In genomic region chr5:14986649-14987387, GRCm38 (mm10) we compare ENCODE assay signal across 14 mouse cellular contexts. TPM values are rescaled to one million over a fixed set of nuclear protein-coding genes. Genes with fewer than 3 reads are reported as not detected.
ATAC-seq lines count a peak whose summit lies in the region.
"Not testable (repeated sequence)": the region's sequence is repeated elsewhere in the genome, so short reads cannot be mapped to it uniquely, and the experiment has no call there.
"Had no signal": no experiment of that assay in that cellular context is flagged by ENCODE, and none has a peak within 500 bp of the region (broad histone marks: within the 10 kb centered on the region; RNA-seq: fewer than 3 reads in every experiment).

No protein-coding gene starts in this region.

- H3K4me1 ChIP-seq in embryonic facial prominence, embryonic 12.5 days; heart, embryonic 13.5 days; hindbrain, embryonic 15.5 days (replicated peaks); kidney, embryonic 16.5 days (ENCODE audit: insufficient read depth, low read length); liver, embryonic 12.5 days; midbrain, embryonic 12.5 days; neural tube, embryonic 14.5 days (ENCODE audit: control insufficient read depth, insufficient read depth, low read length): not testable (repeated sequence)

- not testable (repeated sequence) for H3K36me3 ChIP-seq in embryonic facial prominence, embryonic 12.5 days; heart, embryonic 13.5 days; hindbrain, embryonic 15.5 days; kidney, embryonic 16.5 days (ENCODE audit: insufficient read depth, low read length); liver, embryonic 12.5 days; midbrain, embryonic 12.5 days; neural tube, embryonic 14.5 days (ENCODE audit: control insufficient read depth, insufficient read depth, low read length)

- not testable (repeated sequence) for H3K27ac ChIP-seq in embryonic facial prominence, embryonic 12.5 days; heart, embryonic 13.5 days (replicated peaks); hindbrain, embryonic 15.5 days (replicated peaks); kidney, embryonic 16.5 days (ENCODE audit: low read length); liver, embryonic 12.5 days; midbrain, embryonic 12.5 days (replicated peaks); neural tube, embryonic 14.5 days (ENCODE audit: low read depth, low read length)

- H3K9ac ChIP-seq in embryonic facial prominence, embryonic 12.5 days; heart, embryonic 13.5 days; hindbrain, embryonic 15.5 days; kidney, embryonic 16.5 days (replicated peaks; ENCODE audit: low read length); liver, embryonic 12.5 days; midbrain, embryonic 12.5 days (replicated peaks); neural tube, embryonic 14.5 days (replicated peaks; ENCODE audit: low read depth, low read length): not testable (repeated sequence)

- H3K4me2 ChIP-seq in embryonic facial prominence, embryonic 12.5 days (replicated peaks); heart, embryonic 13.5 days; hindbrain, embryonic 15.5 days; kidney, embryonic 16.5 days (replicated peaks; ENCODE audit: low read depth, low read length); liver, embryonic 12.5 days; midbrain, embryonic 12.5 days (replicated peaks); neural tube, embryonic 14.5 days (ENCODE audit: low read depth, low read length): not testable (repeated sequence)

- not testable (repeated sequence) for H3K9me3 ChIP-seq in embryonic facial prominence, embryonic 12.5 days; kidney, embryonic 16.5 days (ENCODE audit: low read length); liver, embryonic 12.5 days (replicated peaks); neural tube, embryonic 14.5 days (ENCODE audit: control insufficient read depth, low read length)
- H3K9me3 ChIP-seq in heart, embryonic 13.5 days, result peaks cover 23% of the 10 kb centered on the region
- H3K9me3 ChIP-seq in hindbrain, embryonic 15.5 days, result peaks cover 14% of the 10 kb centered on the region
- peaks cover 19% of the 10 kb centered on the region for H3K9me3 ChIP-seq in midbrain, embryonic 12.5 days

- H3K4me3 ChIP-seq in embryonic facial prominence, embryonic 12.5 days; heart, embryonic 13.5 days; hindbrain, embryonic 15.5 days; kidney, embryonic 16.5 days (ENCODE audit: low read length); liver, embryonic 12.5 days; midbrain, embryonic 12.5 days; neural tube, embryonic 14.5 days (ENCODE audit: low read depth, low read length): not testable (repeated sequence)

- WGBS in embryonic facial prominence, embryonic 12.5 days, result 34% methylated on average over 6 of the region's 6 CpGs
- 30% methylated on average over 6 of the region's 6 CpGs for WGBS in heart, embryonic 13.5 days
- WGBS in hindbrain, embryonic 15.5 days, result 47% methylated on average over 6 of the region's 6 CpGs
- WGBS in kidney, embryonic 16.5 days, result 29% methylated on average over 5 of the region's 6 CpGs
- 31% methylated on average over 6 of the region's 6 CpGs for WGBS in liver, embryonic 12.5 days (ENCODE audit: insufficient replicate concordance)
- WGBS in midbrain, embryonic 12.5 days, result 42% methylated on average over 6 of the region's 6 CpGs
- 40% methylated on average over 5 of the region's 6 CpGs for WGBS in neural tube, embryonic 14.5 days

- peak; percentile 56; the same call in 1 of the 2 replicates for ATAC-seq in embryonic facial prominence, embryonic 12.5 days (ENCODE audit: insufficient number of reproducible peaks, insufficient read depth, low FRiP score, low TSS enrichment)
- ATAC-seq in heart, embryonic 13.5 days (ENCODE audit: extremely low read depth, insufficient number of reproducible peaks, low FRiP score, low TSS enrichment), result peak; percentile 76
- ATAC-seq in hindbrain, embryonic 15.5 days (ENCODE audit: low FRiP score, low read depth), result peak; percentile 71; the same call in 1 of the 2 replicates
- ATAC-seq in kidney, embryonic 16.5 days (ENCODE audit: low FRiP score, low TSS enrichment), result 0 out of 2 replicates have a peak, but pooled peaks have one; percentile 49
- ATAC-seq in liver, embryonic 12.5 days, result 0 out of 2 replicates have a peak, but pooled peaks have one; percentile 21
- ATAC-seq in midbrain, embryonic 12.5 days (ENCODE audit: low FRiP score, low read depth), result peak; percentile 81
- peak; percentile 66 for ATAC-seq in neural tube, embryonic 14.5 days (ENCODE audit: low read depth)

- H3K27me3 ChIP-seq in embryonic facial prominence, embryonic 12.5 days; heart, embryonic 13.5 days (replicated peaks); hindbrain, embryonic 15.5 days; kidney, embryonic 16.5 days (ENCODE audit: insufficient read depth, low read length); liver, embryonic 12.5 days (replicated peaks); midbrain, embryonic 12.5 days; neural tube, embryonic 14.5 days (ENCODE audit: control insufficient read depth, insufficient read depth, low read length): not testable (repeated sequence)

RNA-seq across cellular contexts. Expression of gene Gm10354, which starts 8.1 kb away (rescaled TPM):
- not detected in 2 replicates for polyA plus RNA-seq in embryonic facial prominence, embryonic 12.5 days (2016; fragmentation: Nextera tagmentation; extraction: Ambion mirVana)
- not detected in 2 replicates for polyA plus RNA-seq in heart, embryonic 13.5 days (2015; fragmentation: Nextera tagmentation; extraction: Ambion mirVana)
- polyA plus RNA-seq in hindbrain, embryonic 15.5 days (2015; fragmentation: Nextera tagmentation; extraction: Ambion mirVana), result not detected in 2 replicates
- not detected in 2 replicates for polyA plus RNA-seq in kidney, embryonic 16.5 days (2015; fragmentation: Nextera tagmentation; extraction: Ambion mirVana)
- not detected in 2 replicates for polyA plus RNA-seq in liver, embryonic 12.5 days (2016; fragmentation: Nextera tagmentation; extraction: Ambion mirVana)
- not detected in 2 replicates for polyA plus RNA-seq in midbrain, embryonic 12.5 days (2016; fragmentation: Nextera tagmentation; extraction: Ambion mirVana)
- not detected in 2 replicates for polyA plus RNA-seq in neural tube, embryonic 14.5 days (2014; fragmentation: Nextera tagmentation; extraction: Ambion mirVana)
- polyA plus RNA-seq: brain, embryonic 14.5 days; cortical plate, adult 2 months; embryonic facial prominence, embryonic 14.5 days; inflammation-experienced regulatory T-cells, adult 6 months; liver, adult 2 months; lung, adult 2 months; midbrain, embryonic 15.5 days had no signal

RNA-seq across cellular contexts. Expression of gene Gm17019, which starts 46.0 kb away (rescaled TPM):
- not detected in 2 replicates for polyA plus RNA-seq in embryonic facial prominence, embryonic 12.5 days (2016; fragmentation: Nextera tagmentation; extraction: Ambion mirVana)
- not detected in 2 replicates for polyA plus RNA-seq in heart, embryonic 13.5 days (2015; fragmentation: Nextera tagmentation; extraction: Ambion mirVana)
- polyA plus RNA-seq in hindbrain, embryonic 15.5 days (2015; fragmentation: Nextera tagmentation; extraction: Ambion mirVana), result not detected in 2 replicates
- polyA plus RNA-seq in kidney, embryonic 16.5 days (2015; fragmentation: Nextera tagmentation; extraction: Ambion mirVana), result not detected in 2 replicates
- not detected in 2 replicates for polyA plus RNA-seq in liver, embryonic 12.5 days (2016; fragmentation: Nextera tagmentation; extraction: Ambion mirVana)
- polyA plus RNA-seq in midbrain, embryonic 12.5 days (2016; fragmentation: Nextera tagmentation; extraction: Ambion mirVana), result not detected in 2 replicates
- polyA plus RNA-seq in neural tube, embryonic 14.5 days (2014; fragmentation: Nextera tagmentation; extraction: Ambion mirVana), result not detected in 2 replicates
- polyA plus RNA-seq: brain, embryonic 14.5 days; cortical plate, adult 2 months; embryonic facial prominence, embryonic 14.5 days; inflammation-experienced regulatory T-cells, adult 6 months; liver, adult 2 months; lung, adult 2 months; midbrain, embryonic 15.5 days had no signal

RNA-seq across cellular contexts. Expression of gene Speer4e, which starts 48.6 kb away (rescaled TPM):
- polyA plus RNA-seq in embryonic facial prominence, embryonic 12.5 days (2016; fragmentation: Nextera tagmentation; extraction: Ambion mirVana), result not detected in 2 replicates
- polyA plus RNA-seq in heart, embryonic 13.5 days (2015; fragmentation: Nextera tagmentation; extraction: Ambion mirVana), result not detected in 2 replicates
- polyA plus RNA-seq in hindbrain, embryonic 15.5 days (2015; fragmentation: Nextera tagmentation; extraction: Ambion mirVana), result not detected in 2 replicates
- not detected in 2 replicates for polyA plus RNA-seq in kidney, embryonic 16.5 days (2015; fragmentation: Nextera tagmentation; extraction: Ambion mirVana)
- not detected in 2 replicates for polyA plus RNA-seq in liver, embryonic 12.5 days (2016; fragmentation: Nextera tagmentation; extraction: Ambion mirVana)
- polyA plus RNA-seq in midbrain, embryonic 12.5 days (2016; fragmentation: Nextera tagmentation; extraction: Ambion mirVana), result not detected in 2 replicates
- polyA plus RNA-seq in neural tube, embryonic 14.5 days (2014; fragmentation: Nextera tagmentation; extraction: Ambion mirVana), result not detected in 2 replicates
- polyA plus RNA-seq: brain, embryonic 14.5 days; cortical plate, adult 2 months; embryonic facial prominence, embryonic 14.5 days; inflammation-experienced regulatory T-cells, adult 6 months; liver, adult 2 months; lung, adult 2 months; midbrain, embryonic 15.5 days had no signal

Comparison
In these comparisons a context has a peak if more than half of its experiments do, and no peak if none do; other contexts are left out.
1. ATAC-seq: peak in every context shown above with its lines; median percentile 81 in midbrain, embryonic 12.5 days; 76 in heart, embryonic 13.5 days; 71 in hindbrain, embryonic 15.5 days; 66 in neural tube, embryonic 14.5 days; 56 in embryonic facial prominence, embryonic 12.5 days; 49 in kidney, embryonic 16.5 days; 21 in liver, embryonic 12.5 days.